Mouse (Mus musculus) ES-Bruce4 (cell line): ENCODE data around the gene Gm43064.

Experiments
- CTCF ChIP-seq: IDR thresholded peaks from one replicate; pipeline ENCODE4 v1.8.1; 2011; ENCODE audit warnings: low read depth, low read length
- EP300 ChIP-seq: IDR thresholded peaks from 2 replicates; pipeline ENCODE4 v1.6.1; 2011; ENCODE audit warnings: low read depth, low read length; ENCODE audit not compliant: insufficient read depth

DNA sequence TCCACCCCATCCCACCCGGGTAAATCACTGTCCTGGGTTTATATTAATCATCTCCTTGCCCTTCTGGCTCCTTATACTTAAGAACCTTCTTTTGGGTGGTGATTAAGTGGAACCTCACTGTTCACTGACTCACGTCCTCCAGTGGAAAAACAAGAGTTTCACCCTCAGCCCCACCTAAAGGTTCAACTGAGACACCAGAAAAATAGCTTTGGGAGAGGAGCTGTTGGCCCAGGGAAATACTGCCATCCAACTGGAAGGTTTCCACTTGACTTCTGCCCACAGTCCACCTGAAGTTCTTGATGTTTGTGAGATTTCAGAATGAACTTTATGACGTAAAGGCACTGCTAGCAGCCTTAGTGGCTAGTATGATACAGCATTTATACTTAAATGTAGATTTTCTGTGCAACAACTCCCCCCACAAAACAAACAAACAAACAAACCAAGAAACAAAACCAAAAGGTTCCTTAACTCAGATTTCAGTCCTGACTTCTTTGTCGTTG, 53.4 kb downstream of the Gm43064 start:
- TF ChIP-seq CTCF (no peak), EP300 (no peak)
